Mouse (Mus musculus): Measurements from ENCODE around the gene Usp6nl. TPM values are rescaled to one million over a fixed set of nuclear protein-coding genes. Genes with fewer than 3 reads are reported as not detected.
A peak's percentile ranks its signal among the peaks of the same experiment; 100 is the strongest.

Usp6nl gene
- polyA plus RNA-seq, 1 experiment, result not detected

- H3K4me3 ChIP-seq (ENCODE audit: insufficient read depth, low read depth, low read length), result no peak overlapping the region
- no peak overlapping the region for H3K27ac ChIP-seq (ENCODE audit: insufficient read depth, low read depth, low read length)
- TF ChIP-seq POLR2A (IDR thresholded peaks at IDR 0.05; ENCODE audit: insufficient read depth, low read depth, low read length) (no peak), CTCF (IDR thresholded peaks at IDR 0.05; ENCODE audit: insufficient read depth, low read depth, low read length) (no peak)
- 81% methylated on average over 2 of the region's 2 CpGs for WGBS
- peaks cover 9% of the 10 kb centered on the region for H3K4me1 ChIP-seq (ENCODE audit: control insufficient read depth, insufficient read depth, low read length)
These were observed 15.0 kb downstream of the Usp6nl start for GRCm38 (mm10) chr2:6337436-6337835.

GRCm38 (mm10) chr2:6338031-6338629, 15.7 kb downstream of the Usp6nl start:
- TF ChIP-seq CTCF (IDR thresholded peaks at IDR 0.05; ENCODE audit: insufficient read depth, low read depth, low read length) (no peak), POLR2A (IDR thresholded peaks at IDR 0.05; ENCODE audit: insufficient read depth, low read depth, low read length) (no peak)
- Histone ChIP-seq H3K4me3 (ENCODE audit: insufficient read depth, low read depth, low read length) (no peak overlapping the region), H3K4me1 (ENCODE audit: control insufficient read depth, insufficient read depth, low read length) (peaks cover 5% of the 10 kb centered on the region), H3K27ac (ENCODE audit: insufficient read depth, low read depth, low read length) (no peak overlapping the region)
- 70% methylated on average over 9 of the region's 9 CpGs for WGBS

GRCm38 (mm10) chr2:6340439-6340838, 18.0 kb downstream of the Usp6nl start:
- H3K27ac ChIP-seq (ENCODE audit: insufficient read depth, low read depth, low read length), result no peak overlapping the region
- TF ChIP-seq CTCF (IDR thresholded peaks at IDR 0.05; ENCODE audit: insufficient read depth, low read depth, low read length), result no peak
- TF ChIP-seq POLR2A (IDR thresholded peaks at IDR 0.05; ENCODE audit: insufficient read depth, low read depth, low read length), result no peak
- peaks cover 5% of the 10 kb centered on the region for H3K4me1 ChIP-seq (ENCODE audit: control insufficient read depth, insufficient read depth, low read length)
- WGBS, result 89% methylated on average over 2 of the region's 2 CpGs
- H3K4me3 ChIP-seq (ENCODE audit: insufficient read depth, low read depth, low read length), result no peak overlapping the region

GRCm38 (mm10) chr2:6341496-6341895, 19.0 kb downstream of the Usp6nl start:
- Histone ChIP-seq H3K27ac (ENCODE audit: insufficient read depth, low read depth, low read length) (no peak overlapping the region), H3K4me3 (ENCODE audit: insufficient read depth, low read depth, low read length) (no peak overlapping the region), H3K4me1 (ENCODE audit: control insufficient read depth, insufficient read depth, low read length) (peaks cover 5% of the 10 kb centered on the region)
- 89% methylated on average over 7 of the region's 7 CpGs for WGBS
- no peak for TF ChIP-seq POLR2A (IDR thresholded peaks at IDR 0.05; ENCODE audit: insufficient read depth, low read depth, low read length)

GRCm38 (mm10) chr2:6349256-6350092, 27.0 kb downstream of the Usp6nl start:
- 65% methylated on average over 11 of the region's 11 CpGs for WGBS

GRCm38 (mm10) chr2:6350164-6350563, 27.7 kb downstream of the Usp6nl start:
- Histone ChIP-seq H3K27ac (ENCODE audit: insufficient read depth, low read depth, low read length) (no peak overlapping the region), H3K4me3 (ENCODE audit: insufficient read depth, low read depth, low read length) (no peak overlapping the region), H3K4me1 (ENCODE audit: control insufficient read depth, insufficient read depth, low read length) (peaks cover 9% of the 10 kb centered on the region)
- TF ChIP-seq POLR2A (IDR thresholded peaks at IDR 0.05; ENCODE audit: insufficient read depth, low read depth, low read length) (no peak), CTCF (IDR thresholded peaks at IDR 0.05; ENCODE audit: insufficient read depth, low read depth, low read length) (no peak)
- WGBS, result 88% methylated on average over 9 of the region's 9 CpGs

More at GRCm38 (mm10) chr2:6349256-6350092, 27.0 kb downstream of the Usp6nl start:
- no peak for TF ChIP-seq POLR2A (IDR thresholded peaks at IDR 0.05; ENCODE audit: insufficient read depth, low read depth, low read length)
- Histone ChIP-seq H3K27ac (ENCODE audit: insufficient read depth, low read depth, low read length) (no peak overlapping the region), H3K4me1 (ENCODE audit: control insufficient read depth, insufficient read depth, low read length) (peaks cover 9% of the 10 kb centered on the region), H3K4me3 (ENCODE audit: insufficient read depth, low read depth, low read length) (no peak overlapping the region)

GRCm38 (mm10) chr2:6350931-6351695, 28.6 kb downstream of the Usp6nl start:
- 85% methylated on average over 7 of the region's 7 CpGs for WGBS
- H3K27ac ChIP-seq (ENCODE audit: insufficient read depth, low read depth, low read length), result no peak overlapping the region

GRCm38 (mm10) chr2:6352541-6352971, 30.1 kb downstream of the Usp6nl start:
- WGBS, result 31% methylated on average over 14 of the region's 14 CpGs
- TF ChIP-seq CTCF (IDR thresholded peaks at IDR 0.05; ENCODE audit: insufficient read depth, low read depth, low read length) (no peak), POLR2A (IDR thresholded peaks at IDR 0.05; ENCODE audit: insufficient read depth, low read depth, low read length) (no peak)

More at GRCm38 (mm10) chr2:6350931-6351695, 28.6 kb downstream of the Usp6nl start:
- TF ChIP-seq CTCF (IDR thresholded peaks at IDR 0.05; ENCODE audit: insufficient read depth, low read depth, low read length) (no peak), POLR2A (IDR thresholded peaks at IDR 0.05; ENCODE audit: insufficient read depth, low read depth, low read length) (no peak)
- H3K4me3 ChIP-seq (ENCODE audit: insufficient read depth, low read depth, low read length), result no peak overlapping the region
- H3K4me1 ChIP-seq (ENCODE audit: control insufficient read depth, insufficient read depth, low read length), result peaks cover 9% of the 10 kb centered on the region

GRCm38 (mm10) chr2:6353060-6353459, 30.6 kb downstream of the Usp6nl start:
- no peak for TF ChIP-seq CTCF (IDR thresholded peaks at IDR 0.05; ENCODE audit: insufficient read depth, low read depth, low read length)
- no peak for TF ChIP-seq POLR2A (IDR thresholded peaks at IDR 0.05; ENCODE audit: insufficient read depth, low read depth, low read length)
- H3K4me3 ChIP-seq (ENCODE audit: insufficient read depth, low read depth, low read length), result no peak overlapping the region

More at GRCm38 (mm10) chr2:6352541-6352971, 30.1 kb downstream of the Usp6nl start:
- H3K4me3 ChIP-seq (ENCODE audit: insufficient read depth, low read depth, low read length), result peak overlapping the region; percentile 2
- H3K27ac ChIP-seq (ENCODE audit: insufficient read depth, low read depth, low read length), result no peak overlapping the region
- H3K4me1 ChIP-seq (ENCODE audit: control insufficient read depth, insufficient read depth, low read length), result peaks cover 9% of the 10 kb centered on the region

More at GRCm38 (mm10) chr2:6353060-6353459, 30.6 kb downstream of the Usp6nl start:
- WGBS, result 47% methylated on average over 4 of the region's 4 CpGs
- no peak overlapping the region for H3K27ac ChIP-seq (ENCODE audit: insufficient read depth, low read depth, low read length)
- peaks cover 9% of the 10 kb centered on the region for H3K4me1 ChIP-seq (ENCODE audit: control insufficient read depth, insufficient read depth, low read length)
